Mouse (Mus musculus): ENCODE measurements at regions not wholly inside any gene's neighbourhood (a gene's known extent, or its start where the extent isn't known, plus 50 kb on each side); places are given as distances from the start of the nearest gene placed in this dataset.

DNA sequence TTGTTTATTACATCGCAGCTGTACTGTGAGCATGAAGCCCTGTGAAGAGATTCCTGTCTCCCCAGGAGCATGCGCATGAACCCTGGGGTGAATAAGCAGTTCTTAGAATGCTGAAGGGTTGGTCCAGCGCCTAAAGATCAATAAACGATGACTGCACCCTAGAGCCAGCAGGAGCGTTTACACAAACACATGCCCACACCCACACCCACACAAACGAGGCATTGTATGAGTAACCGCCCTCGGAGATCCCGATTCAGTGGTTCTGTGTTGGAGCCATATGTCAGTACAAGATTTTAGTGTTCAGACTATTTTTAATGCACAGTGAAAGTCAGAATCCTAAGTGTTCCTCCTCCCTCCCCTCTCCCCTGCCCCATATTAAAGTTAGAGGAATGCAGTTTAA lies 57.3 kb downstream of the Edn1 start:
- no peak for DNase-seq (ENCODE audit: low spot score in 2 of 2)

DNA sequence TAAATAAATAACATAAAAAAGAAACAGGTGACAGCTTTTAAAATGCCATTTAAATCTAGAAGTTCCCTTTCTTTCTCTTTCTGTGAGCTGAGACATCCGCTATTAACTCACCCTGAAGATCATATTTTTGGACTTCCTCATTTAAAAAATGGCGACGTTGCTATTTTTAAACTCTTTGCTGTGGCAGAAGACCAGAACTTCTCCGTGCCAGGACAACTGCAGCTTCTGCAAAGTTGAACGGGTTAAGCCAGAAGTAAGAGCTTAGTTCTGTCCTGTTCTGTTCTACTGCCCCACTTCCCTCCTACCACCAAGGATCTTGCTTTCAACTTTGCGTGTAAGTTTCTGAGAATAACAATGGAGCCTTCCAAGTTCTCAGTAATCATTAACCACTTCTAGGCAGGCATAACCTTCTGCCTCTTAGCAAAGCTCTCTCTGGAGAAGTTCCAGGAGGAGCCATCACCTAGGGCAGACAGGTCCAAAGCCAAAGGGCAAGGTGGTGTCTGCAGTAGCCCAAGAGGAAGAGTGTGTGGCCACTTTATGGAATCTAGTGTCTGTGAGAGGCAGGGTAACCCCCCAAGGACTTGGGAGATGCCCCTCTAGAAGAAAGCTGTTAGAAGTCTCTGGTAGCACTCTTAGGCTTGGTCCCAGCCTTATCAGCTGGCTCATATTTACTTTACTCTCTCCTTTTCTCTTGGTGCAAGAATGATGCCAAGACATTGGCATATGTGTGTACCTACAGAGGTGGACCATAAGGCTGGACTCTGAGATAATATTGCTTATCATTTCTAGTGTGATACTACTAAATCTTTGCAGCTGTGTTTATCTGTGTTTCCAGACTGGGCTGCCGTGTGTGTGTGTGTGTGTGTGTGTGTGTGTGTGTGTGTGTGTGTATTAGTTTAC lies 66.6 kb downstream of the Edn1 start:
- DNase-seq (ENCODE audit: low spot score in 2 of 2) = no peak

DNA sequence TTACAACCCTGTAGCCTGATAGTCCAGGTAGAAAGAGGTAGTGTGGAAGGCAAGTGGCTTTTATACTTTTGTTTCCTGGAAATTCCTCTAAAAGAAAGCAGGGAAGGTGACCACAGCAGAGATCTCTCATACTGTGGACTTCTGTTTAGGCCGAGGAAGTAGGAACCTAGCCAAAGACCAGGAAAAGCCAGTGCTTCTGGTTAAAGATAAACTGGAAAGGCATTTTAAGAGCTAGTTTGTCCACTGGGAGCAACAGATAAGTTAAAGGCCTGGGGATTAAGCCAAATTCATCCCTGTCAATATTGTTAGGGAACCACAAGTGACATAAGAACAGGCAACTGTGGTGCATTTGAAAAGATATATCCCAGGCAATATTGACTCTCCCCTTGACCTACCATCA lies 68.5 kb downstream of the Edn1 start:
- DNase-seq (ENCODE audit: low spot score in 2 of 2) = no peak

DNA sequence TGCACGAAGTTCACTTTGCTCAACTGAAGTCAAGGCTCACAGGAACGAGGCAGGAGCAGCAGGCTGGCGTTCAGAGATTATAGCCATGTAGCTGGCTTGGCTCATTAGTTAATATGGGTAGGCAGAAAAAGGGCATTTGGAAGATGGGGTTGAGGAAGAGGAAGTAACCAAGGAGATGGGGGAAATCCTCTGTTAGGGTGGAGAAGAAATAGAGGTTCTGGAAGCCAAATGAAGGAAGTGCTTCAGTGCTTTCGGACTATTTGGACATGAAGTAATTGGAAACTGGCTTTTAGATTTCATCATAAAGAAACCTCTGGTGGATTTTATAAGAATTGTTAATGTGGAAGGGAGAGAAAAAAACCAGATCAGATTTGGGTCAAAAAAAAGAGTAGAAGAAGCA lies 70.9 kb downstream of the Edn1 start:
- DNase-seq (ENCODE audit: low spot score in 2 of 2) = no peak

DNA sequence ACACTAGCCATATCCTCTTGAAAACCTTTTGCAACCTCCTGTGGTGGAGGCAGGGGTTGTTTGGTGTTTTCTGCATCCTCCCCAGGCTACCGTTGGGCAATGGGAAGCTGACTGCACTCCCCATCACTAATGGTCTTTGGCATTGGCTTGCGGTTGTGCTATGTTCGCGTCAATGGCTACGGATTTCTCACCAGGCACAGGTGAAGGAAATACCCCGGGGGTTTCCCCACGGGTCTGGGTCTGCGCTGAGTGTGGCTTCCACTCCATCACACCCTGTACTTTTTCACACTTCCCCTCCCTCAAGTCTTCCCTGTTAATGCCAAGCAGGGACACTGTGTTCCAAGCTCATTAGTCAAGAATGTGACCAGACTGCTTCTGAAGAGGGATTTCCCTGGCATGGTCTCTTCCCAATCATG lies 72.9 kb downstream of the Edn1 start:
- DNase-seq (ENCODE audit: low spot score in 2 of 2) = no peak

DNA sequence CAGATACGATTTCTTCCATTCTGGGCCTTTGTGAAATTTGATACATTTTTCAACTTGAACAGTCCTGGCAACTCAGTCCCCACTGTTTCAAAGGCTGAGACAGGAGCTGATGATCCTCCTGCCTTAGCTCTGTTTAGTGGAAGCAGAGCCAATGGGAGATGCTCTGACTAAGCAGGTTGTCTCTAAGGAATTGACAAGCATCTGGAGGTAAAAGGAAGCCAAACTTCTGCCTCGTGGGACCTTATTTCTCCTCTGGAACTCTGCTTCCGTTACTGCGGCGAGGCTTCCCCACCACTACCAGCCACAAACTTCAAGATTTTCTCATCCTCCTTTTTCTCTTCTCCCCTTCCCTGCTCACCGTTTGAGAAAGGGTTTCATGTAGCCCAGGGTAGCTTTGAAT lies 78.4 kb downstream of the Edn1 start:
- no peak for DNase-seq (ENCODE audit: low spot score in 2 of 2)

DNA sequence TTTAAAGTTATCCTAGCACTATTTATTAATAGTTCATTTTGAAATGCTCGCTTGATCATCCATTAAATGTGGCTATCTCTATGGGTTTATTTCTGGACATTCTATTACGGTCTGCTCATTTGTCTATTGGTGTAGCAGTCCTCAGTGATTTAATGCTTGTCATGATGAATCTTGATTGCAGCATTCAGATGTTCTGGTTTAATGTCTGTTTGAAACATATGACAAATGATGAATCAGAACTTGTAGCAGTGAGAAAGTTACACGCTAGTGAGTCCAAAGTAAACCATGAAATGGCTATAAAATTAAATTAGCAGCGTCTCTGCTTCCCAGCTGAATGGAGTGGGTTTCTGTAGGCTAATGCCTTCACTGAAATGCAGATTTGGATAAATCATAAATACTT lies 81.8 kb downstream of the Edn1 start:
- DNase-seq (ENCODE audit: low spot score in 2 of 2) = no peak

DNA sequence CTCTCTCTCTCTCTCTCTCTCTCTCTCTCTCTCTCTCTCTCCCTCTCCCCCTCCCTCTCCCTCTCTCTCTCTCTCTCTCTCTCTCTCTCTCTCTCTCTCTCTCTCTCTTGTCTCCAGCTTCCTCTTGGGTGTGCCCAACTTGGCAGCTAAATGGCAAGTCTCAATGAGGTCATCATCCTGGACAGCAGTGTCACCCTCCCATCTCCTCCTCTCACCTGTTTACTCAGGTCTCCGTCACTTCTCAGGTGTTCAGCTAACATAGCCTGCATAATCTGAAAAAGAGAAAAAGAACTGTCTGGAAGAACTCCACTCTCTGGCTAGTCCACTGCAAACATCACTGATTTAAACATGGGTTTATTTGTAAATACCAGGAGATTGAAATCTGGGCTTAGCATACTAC lies 89.1 kb downstream of the Edn1 start:
- no peak for DNase-seq (ENCODE audit: low spot score in 2 of 2)

DNA sequence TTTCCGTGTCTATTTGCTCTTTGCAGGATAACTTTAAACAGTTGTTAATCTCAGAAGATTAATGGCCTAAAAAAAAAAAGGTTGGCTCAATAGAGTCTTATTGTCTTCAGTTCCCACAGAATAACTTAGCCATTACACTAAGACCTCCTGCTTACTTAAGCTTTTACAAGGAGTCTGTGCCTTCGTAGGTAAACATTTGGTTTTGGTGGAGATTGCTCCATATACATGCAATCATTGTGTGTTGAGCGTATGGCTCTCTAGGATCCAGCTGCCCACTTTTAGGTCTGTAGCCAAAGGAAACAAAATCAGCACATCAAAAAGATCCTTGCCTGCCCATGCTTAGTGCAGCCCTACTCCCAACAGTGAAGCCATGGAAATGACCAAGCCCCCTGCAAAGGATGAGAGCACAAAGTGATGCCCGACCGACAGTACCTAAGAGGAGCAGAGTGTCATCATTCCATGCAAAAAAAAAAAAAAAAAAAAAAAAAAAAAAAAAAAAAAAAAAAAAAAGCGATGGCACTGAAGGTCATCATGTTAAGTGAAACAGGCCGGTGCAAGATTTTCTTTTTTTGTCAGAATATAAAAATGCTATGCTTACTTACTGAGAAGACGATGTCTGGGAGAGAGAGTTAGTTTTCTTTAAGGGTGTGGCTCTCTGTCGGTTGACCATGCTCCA lies 90.2 kb downstream of the Edn1 start:
- no peak for DNase-seq (ENCODE audit: low spot score in 2 of 2)

DNA sequence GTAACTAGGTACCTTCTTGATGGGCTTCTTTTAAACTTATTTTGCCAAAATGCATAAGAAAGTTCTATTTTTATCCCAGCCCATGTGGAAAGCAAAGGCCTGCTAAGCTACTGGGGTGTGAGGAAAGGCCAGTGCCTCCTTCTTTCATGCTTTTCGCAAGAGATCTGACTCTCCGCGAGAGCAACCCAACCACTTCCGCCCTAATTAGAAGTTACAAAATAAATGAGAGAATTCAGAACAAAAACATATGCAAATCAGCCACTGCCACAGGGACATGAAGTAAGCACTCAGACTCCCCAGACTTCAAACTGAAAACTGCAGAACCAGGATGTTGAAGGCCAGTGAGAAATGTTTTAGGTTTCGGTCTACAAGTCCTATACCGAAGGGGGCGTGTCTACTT lies 91.4 kb downstream of the Edn1 start:
- DNase-seq (ENCODE audit: low spot score in 2 of 2) = no peak

DNA sequence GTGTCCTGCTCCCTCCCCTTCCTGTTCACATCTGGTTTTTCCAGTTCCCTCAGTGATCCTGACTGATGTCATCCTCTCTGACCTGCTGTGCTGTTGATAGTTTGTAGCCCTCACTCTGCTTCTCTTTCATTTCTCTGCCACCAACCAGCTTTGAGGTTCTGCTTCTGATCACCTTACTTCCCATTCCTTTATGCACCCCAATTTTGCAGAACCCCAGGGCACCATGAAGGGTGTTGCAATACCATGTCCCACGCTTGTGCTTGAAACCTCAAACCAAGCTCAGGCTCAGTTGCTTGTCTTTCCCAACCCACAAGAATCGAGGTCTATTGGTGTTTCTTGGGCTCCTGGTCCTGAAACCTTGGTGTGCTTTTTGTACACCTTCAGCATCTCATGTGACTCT lies 93.3 kb downstream of the Edn1 start:
- DNase-seq (ENCODE audit: low spot score in 2 of 2) = no peak

DNA sequence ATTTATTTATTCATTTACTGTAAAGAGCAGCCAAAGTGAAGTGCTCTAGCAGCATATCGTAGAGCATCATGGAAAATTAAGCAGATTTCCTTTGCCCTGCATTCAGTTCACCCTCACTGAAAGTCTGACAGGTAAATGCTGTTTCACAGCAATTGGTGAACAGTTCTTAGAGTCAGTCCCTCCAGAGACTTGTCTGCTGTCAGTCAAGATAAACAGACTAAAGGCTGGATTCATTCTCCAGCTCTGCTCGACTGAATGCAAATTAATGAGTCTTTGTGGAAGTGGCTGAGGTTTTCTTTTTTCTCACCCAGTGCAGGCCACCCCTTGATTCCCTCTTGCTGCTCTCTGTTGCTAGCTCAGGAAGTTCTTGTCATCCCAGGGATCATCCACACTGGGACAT lies 100.2 kb downstream of the Edn1 start:
- no peak for DNase-seq (ENCODE audit: low spot score in 2 of 2)

DNA sequence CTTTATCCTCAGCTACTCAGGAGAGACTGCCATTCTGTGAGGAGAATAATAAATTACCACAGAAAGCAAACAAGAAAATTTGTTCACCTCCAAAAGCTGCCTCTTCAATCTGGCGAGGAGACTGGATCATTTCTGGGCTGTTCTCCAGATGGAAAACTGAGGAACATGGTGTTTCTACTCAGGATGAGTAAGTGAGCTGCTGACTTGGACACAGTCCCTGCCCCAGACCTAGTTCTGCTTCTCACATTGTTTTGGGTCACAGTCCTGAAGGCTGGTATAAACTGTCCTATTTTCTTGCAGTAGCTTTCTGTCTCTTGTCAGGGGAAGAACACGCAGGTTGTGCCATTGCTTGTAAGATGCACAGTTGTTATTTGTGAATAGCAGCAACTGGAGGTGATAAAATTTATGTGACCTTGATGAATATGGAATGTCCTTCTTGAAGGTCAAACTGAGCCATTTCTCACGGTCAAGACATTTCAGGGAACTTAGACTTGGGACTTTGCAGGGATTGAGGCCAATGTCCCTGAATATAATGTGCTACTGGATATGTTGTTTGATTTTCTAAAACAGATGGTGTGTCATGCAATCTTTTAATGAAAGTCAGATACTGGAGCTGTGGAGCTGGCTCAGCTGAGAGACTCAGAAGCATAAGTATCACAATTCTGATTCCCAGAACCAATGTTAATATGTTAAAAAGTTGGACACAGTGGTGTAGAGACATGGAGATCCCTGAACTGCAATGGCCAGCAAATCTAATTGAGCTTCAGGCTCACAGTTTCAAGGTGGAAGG lies 102.2 kb downstream of the Edn1 start:
- DNase-seq (ENCODE audit: low spot score in 2 of 2) = peak; percentile 8 to 10

DNA sequence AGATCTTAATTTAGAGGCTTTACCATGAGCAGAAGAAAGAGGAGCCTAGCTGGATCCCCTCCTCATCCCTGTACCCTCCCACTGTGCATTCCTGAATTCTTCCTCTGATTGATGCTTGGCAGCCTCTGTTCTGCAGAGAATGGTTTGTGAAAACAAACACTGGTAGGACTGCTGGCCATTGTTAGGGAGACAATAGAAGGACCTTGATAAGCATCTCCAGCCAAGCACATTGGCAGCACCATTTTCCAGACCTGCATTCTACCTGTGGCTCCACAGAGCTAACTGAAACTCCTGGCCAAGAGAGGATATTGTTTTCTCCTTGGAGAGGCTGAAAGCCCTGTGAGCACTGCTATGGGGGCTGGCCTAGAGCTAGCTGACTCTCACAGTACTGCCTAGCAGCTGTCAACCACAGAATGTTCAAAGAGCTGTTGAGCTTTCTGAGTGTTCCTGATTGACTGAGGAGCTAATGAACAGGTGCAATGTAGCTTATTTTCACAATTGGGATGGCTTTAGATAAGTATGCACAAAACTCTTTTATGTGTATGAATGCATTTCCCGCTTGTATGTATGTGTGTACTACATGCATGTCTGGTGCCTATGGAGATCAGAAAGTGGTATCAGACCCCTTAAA lies 111.5 kb downstream of the Edn1 start:
- no peak for DNase-seq (ENCODE audit: low spot score in 2 of 2)

DNA sequence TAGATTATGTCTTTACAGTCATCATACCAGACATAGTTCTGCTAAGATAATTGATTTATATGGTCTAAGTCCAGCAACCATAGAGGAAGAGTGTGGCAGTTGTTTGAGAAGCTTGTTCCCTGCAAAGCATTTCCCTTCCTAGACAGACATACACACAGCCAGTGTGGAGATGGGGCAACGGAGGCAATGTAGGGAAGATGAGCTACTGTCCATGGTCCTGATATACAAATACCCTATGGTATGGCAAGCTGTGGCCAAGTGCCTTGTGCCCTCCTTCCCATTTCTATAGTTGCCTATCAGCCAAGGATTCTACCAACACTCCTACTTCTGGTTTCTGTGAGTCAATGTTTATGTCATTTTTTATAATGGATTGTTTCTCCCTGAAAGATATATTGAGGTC lies 145.6 kb downstream of the Edn1 start:
- no peak for DNase-seq (ENCODE audit: low spot score in 2 of 2)

DNA sequence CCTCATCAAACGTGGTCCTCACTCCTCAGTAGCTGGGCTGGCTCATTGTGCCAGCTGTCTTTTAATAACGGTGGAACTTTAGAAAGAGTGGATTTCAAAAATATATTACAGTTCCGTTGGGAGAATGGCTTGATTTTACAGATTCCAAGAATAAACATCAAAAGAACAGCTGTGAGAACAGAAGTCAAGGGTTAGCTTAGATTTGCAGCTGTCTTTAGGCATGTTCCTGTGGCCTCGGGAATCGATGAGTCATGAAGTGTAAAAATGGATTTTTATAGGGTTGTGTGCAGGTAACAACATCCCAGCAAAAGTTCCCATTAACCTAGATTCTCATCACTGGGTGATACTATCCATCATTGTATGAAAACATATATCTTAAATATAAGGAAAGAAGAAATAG lies 152.4 kb downstream of the Edn1 start:
- no peak for DNase-seq (ENCODE audit: low spot score in 2 of 2)

DNA sequence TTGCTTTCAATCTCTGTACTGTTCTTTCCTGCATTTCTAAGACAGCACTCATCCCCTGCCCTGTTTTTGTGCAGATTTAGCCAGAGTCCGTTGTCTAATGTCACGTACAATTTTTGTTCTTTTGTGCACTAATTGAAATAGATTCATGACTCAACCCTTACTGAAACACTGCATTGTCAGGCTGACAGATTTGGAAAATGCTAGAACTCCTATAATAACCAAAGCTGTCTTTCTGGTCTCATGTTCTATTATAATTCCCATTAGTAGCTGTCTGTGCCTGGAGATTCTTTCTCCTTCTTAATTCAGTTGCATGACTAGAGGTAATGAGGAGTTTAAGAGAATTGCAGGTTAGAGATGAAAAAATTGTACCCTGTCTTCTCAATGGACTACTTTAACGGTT lies 158.6 kb downstream of the Edn1 start:
- DNase-seq (ENCODE audit: low spot score in 2 of 2) = no peak

DNA sequence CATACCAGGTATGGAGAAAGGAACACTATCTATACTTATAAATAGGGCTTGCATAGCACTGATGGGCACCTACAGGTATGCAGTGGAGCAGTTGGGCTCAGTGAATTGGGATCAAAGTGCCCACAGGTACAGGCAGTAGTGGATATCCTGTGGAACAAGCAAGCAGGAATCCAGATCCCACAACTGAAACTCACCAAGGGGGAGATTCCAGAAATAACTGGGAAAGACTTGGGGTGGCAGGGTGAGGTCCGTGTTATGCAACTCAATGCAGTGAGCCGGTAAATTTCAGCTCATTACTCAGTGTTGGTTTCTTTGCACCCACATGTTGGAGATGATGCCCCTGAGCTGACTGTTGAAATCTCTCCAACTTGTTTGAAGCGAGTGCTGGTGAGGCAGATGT lies 177.5 kb downstream of the Edn1 start:
- no peak for DNase-seq (ENCODE audit: low spot score in 2 of 2)

DNA sequence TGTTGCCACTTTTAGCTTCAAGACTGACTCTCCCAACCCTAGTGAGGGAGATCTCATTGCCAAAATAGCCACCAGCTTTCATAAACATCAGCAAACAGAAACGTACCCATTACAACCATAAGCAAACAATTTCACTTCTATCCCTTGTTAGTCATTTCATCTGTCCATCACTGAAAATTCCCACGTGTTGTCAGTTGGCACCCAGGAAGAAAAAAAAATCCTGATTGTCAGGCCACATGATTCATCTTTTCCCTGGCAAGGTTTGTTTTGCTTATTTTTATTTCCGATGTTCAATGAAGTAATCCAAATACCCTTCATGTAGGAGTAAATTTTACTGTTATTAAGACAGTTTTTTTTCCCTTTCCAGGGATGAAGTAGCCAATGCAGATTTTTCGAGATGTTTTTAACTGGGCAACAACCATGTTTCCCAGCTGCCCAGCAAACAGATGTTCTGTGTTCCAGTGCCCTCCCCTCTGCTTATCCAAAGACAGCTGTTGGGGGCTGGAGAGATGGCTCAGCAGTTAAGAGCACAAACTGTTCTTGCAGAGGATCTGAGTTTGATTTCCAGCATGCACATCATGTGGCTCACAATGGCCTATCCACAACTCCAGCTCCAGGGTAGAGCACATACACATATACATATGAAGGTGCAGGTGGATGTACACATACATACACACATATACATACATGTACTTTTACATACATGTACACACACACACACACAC lies 189.3 kb upstream of the Phactr1 start:
- DNase-seq (ENCODE audit: low spot score in 2 of 2) = no peak

DNA sequence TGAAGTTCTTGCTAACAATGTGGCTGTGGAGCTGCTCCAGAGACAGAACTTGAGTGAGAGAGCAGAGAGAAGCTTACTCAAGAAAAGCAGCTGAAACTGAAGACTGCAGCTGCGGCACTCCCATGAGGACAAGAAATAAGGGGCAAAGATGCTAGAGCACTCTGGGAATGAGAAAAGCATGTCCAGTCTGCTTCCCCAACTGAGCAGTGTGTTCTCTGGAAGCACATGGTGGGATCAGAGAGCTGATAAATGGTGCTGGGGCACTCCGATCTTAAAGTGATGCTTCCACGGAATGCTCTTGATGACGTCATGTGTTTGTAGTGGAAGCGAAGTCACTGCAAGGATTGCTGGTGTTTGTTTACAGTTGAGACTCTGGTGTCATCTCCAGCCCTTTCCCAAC lies 186.1 kb upstream of the Phactr1 start:
- no peak for DNase-seq (ENCODE audit: low spot score in 2 of 2)

DNA sequence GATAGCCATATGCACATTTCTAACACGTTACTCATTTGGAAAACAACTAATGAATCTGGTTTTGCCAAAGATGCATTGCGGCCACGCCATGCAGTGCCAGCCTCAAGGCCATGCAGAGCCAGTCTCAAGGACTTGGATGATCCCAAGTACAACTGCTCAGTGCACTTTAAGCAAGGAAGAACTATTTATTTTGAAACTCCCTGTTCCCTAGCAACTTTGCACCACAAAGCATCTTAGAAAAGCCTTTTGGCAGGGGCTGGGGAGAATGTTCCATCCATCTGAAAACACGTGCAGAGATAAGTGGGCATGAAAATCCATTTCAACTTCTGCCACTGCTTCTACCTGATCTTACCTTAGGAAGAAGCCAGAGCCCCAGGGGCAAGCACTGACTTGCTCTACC lies 182.1 kb upstream of the Phactr1 start:
- no peak for DNase-seq (ENCODE audit: low spot score in 2 of 2)
